Mouse (Mus musculus) bone marrow macrophage, adult 2 months (primary cell): ENCODE measurements around the gene Pdp2.

Experiments
- CTCF ChIP-seq: IDR thresholded peaks from 2 replicates; pipeline ENCODE4 v1.5.1; 2012; ENCODE audit warnings: low read depth, mild to moderate bottlenecking, low read length, moderate library complexity
- POLR2A ChIP-seq: IDR thresholded peaks from 2 replicates; pipeline ENCODE4 v1.6.1; 2012; ENCODE audit warnings: mild to moderate bottlenecking, low read depth, low read length, borderline replicate concordance

- TF ChIP-seq CTCF (no peak), POLR2A (no peak)
Observed at GRCm38 (mm10) chr8:104624161-104624560, 32.9 kb downstream of the Pdp2 start, which contains the start of gene Cdh16.
